Mouse (Mus musculus) hindbrain, embryonic 11.5 days (tissue): ENCODE data around the gene Nr4a1. TPM values are rescaled to one million over a fixed set of nuclear protein-coding genes. Genes with fewer than 3 reads are reported as not detected.

Experiments used
- ATAC-seq: fragments of 200-750 bp; cut with Nextera tagmentation; 2 replicates; pipeline ENCODE4 v1.8.0; 2017; ENCODE audit warnings: mild to moderate bottlenecking, moderate TSS enrichment, moderate library complexity; ENCODE audit not compliant: low FRiP score
- DNase-seq: peaks from one replicate; pipeline ENCODE4 v3.0.0-alpha.2; 2015; ENCODE audit warnings: low spot score
- H3K27ac ChIP-seq: fragments of 300-500 bp; sonication (generic); 2 replicates; pipeline ENCODE4 v1.5.1; 2014; ENCODE audit warnings: mild to moderate bottlenecking, low read depth, low read length
- H3K27me3 ChIP-seq: fragments of 300-500 bp; sonication (generic); 2 replicates; pipeline ENCODE4 v1.6.1; 2014; ENCODE audit warnings: mild to moderate bottlenecking, low read length, moderate library complexity, mixed read lengths; ENCODE audit not compliant: control insufficient read depth, insufficient read depth
- H3K36me3 ChIP-seq: fragments of 300-500 bp; sonication (generic); 2 replicates; pipeline ENCODE4 v1.6.1; 2014; ENCODE audit warnings: mild to moderate bottlenecking, low read length, moderate library complexity, mixed read lengths; ENCODE audit not compliant: control insufficient read depth, insufficient read depth
- H3K4me1 ChIP-seq: fragments of 300-500 bp; sonication (generic); replicated peaks from 2 replicates; pipeline ENCODE4 v1.6.1; 2014; ENCODE audit warnings: low read length, mixed read lengths; ENCODE audit not compliant: control insufficient read depth, insufficient read depth
- H3K4me2 ChIP-seq: fragments of 300-500 bp; sonication (generic); replicated peaks from 2 replicates; pipeline ENCODE4 v1.6.1; 2014; ENCODE audit warnings: mild to moderate bottlenecking, low read depth, low read length
- H3K4me3 ChIP-seq: fragments of 300-500 bp; sonication (generic); 2 replicates; pipeline ENCODE4 v1.5.1; 2014; ENCODE audit warnings: low read depth, low read length
- H3K9ac ChIP-seq: fragments of 300-500 bp; sonication (generic); 2 replicates; pipeline ENCODE4 v1.6.1; 2014; ENCODE audit warnings: low read depth, low read length
- H3K9me3 ChIP-seq: fragments of 300-500 bp; sonication (generic); 2 replicates; pipeline ENCODE4 v1.6.1; 2016; ENCODE audit warnings: low read length; ENCODE audit not compliant: control insufficient read depth
- WGBS: fragments of 180-500 bp; shearing (Covaris S2); extraction: QIAGEN DNeasy Blood & Tissue Kit; methylation state at CpG from one replicate; pipeline ENCODE4 v1.1.7; 2014; 5-methylcytosine and 5-hydroxymethylcytosine counted together
- polyA plus RNA-seq: library from polyadenylated mRNA; unstranded; fragments of >200 nt; fragmentation: Nextera tagmentation; extraction: Ambion mirVana; gene quantifications from 2 replicates; pipeline ENCODE4 v1.2.1, GENCODE M21; 2014

The Nr4a1 gene
- polyA plus RNA-seq, 1 experiment from 2014 or later = 2.2 TPM

- Histone ChIP-seq H3K4me2 (peak overlapping the region; percentile 93), H3K36me3 (no peaks in the 10 kb centered on the region), H3K27me3 (peaks cover 25% of the 10 kb centered on the region), H3K9me3 (no peaks in the 10 kb centered on the region), H3K9ac (peak overlapping the region; percentile 49), H3K4me1 (peaks cover 3% of the 10 kb centered on the region), H3K4me3 (peak overlapping the region; percentile 44), H3K27ac (0 out of 2 replicates have a peak overlapping the region, but pooled peaks have one; percentile 6)
- WGBS = 6% methylated on average over 25 of the region's 25 CpGs
- peak; percentile 19; the same call in 1 of the 2 replicates for ATAC-seq
- DNase-seq = no peak
Measured at GRCm38 (mm10) chr15:101267053-101268032, 13.3 kb downstream of the Nr4a1 start.

GRCm38 (mm10) chr15:101270101-101270820 lies 16.2 kb downstream of the Nr4a1 start:
- H3K27ac ChIP-seq = no peak overlapping the region
- DNase-seq (no peak), ATAC-seq (no peak)
- no peaks in the 10 kb centered on the region for H3K9me3 ChIP-seq
- H3K4me1 ChIP-seq = peaks cover 3% of the 10 kb centered on the region
- no peak overlapping the region for H3K4me3 ChIP-seq
- 91% methylated on average over 29 of the region's 29 CpGs for WGBS
- H3K9ac ChIP-seq = no peak overlapping the region
- H3K27me3 ChIP-seq = peaks cover 25% of the 10 kb centered on the region
- no peaks in the 10 kb centered on the region for H3K36me3 ChIP-seq
- no peak overlapping the region for H3K4me2 ChIP-seq

DNA sequence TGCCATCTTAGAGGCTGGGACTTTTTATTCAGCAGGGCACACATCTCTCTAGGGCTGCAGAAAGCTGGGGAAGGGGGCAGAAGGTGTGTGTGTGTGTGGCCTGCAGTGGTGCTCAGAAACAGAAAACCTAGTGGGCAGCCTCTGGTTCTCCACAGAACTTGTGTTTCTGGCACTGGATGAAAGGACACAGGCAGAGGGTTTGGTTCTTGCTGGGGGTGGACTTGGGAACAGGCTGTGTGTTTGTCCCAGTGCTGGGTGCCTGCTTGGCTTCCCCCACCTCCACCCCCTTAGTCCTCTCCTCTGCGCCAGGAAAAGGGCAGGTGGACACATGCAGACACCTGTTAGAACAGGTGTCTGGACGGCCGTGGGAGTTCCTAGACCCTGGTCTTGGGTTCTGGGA lies 17.0 kb downstream of the Nr4a1 start:
- WGBS = 62% methylated on average over 3 of the region's 3 CpGs
- Histone ChIP-seq H3K4me3 (no peak overlapping the region), H3K4me1 (peaks cover 3% of the 10 kb centered on the region), H3K27ac (no peak overlapping the region), H3K9me3 (no peaks in the 10 kb centered on the region), H3K9ac (no peak overlapping the region), H3K36me3 (no peaks in the 10 kb centered on the region), H3K27me3 (peaks cover 18% of the 10 kb centered on the region), H3K4me2 (no peak overlapping the region)
- ATAC-seq = no peak
- no peak for DNase-seq

DNA sequence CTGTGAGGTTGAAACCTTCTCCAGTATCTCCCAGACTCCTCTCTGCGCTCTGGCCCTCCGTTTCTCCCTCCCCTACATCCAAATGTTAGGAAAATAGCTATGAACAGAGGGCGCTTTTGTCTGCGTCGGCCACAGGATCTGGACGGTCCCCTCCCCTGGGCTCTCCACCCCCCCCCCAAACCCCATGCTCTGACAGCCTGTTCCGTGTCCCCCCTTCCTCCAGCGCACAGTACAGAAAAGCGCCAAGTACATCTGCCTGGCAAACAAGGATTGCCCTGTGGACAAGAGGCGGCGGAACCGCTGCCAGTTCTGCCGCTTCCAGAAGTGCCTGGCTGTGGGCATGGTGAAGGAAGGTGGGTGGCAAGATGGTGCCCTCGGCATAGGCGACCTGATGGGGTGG lies 17.4 kb downstream of the Nr4a1 start:
- 87% methylated on average over 15 of the region's 15 CpGs for WGBS

DNA sequence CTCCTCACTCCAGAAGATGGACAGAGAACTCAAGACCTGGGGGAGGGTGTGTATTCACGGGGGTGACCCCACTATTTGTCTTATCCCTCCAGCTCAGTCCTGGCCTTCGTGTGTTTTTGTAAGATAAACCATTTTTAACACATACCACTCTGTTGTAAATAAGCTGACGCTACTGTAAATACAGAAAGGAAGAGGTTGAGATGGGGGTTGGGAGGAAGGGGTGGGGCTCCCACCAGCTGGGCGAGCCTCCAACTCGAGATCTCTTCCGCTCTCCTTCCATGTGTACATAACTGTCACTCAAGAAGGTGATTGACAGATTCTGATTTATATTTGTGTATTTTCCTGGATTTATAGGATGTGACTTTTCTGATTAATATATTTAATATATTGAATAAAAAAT lies 20.3 kb downstream of the Nr4a1 start:
- Histone ChIP-seq H3K27ac (no peak overlapping the region), H3K4me2 (no peak overlapping the region), H3K9me3 (no peaks in the 10 kb centered on the region), H3K4me3 (no peak overlapping the region), H3K9ac (no peak overlapping the region), H3K4me1 (peaks cover 5% of the 10 kb centered on the region; the same call in 1 of the 2 replicates), H3K36me3 (no peaks in the 10 kb centered on the region), H3K27me3 (no peaks in the 10 kb centered on the region)
- DNase-seq (no peak), ATAC-seq (no peak)
- 81% methylated on average over 6 of the region's 6 CpGs for WGBS

More for the DNA sequence above, 17.4 kb downstream of the Nr4a1 start:
- H3K27ac ChIP-seq = no peak overlapping the region
- ATAC-seq (no peak), DNase-seq (no peak)
- H3K9me3 ChIP-seq = no peaks in the 10 kb centered on the region
- H3K36me3 ChIP-seq = no peaks in the 10 kb centered on the region
- no peak overlapping the region for H3K4me2 ChIP-seq
- no peak overlapping the region for H3K4me3 ChIP-seq
- H3K9ac ChIP-seq = no peak overlapping the region
- H3K27me3 ChIP-seq = peaks cover 15% of the 10 kb centered on the region
- peaks cover 3% of the 10 kb centered on the region for H3K4me1 ChIP-seq

- WGBS = 25% methylated on average over 11 of the region's 11 CpGs
- DNase-seq = peak; percentile 64
- Histone ChIP-seq H3K4me2 (no peak overlapping the region; the same call in 1 of the 2 replicates), H3K27ac (peak overlapping the region; percentile 54), H3K27me3 (no peaks in the 10 kb centered on the region), H3K9ac (no peak overlapping the region; the same call in 1 of the 2 replicates), H3K36me3 (no peaks in the 10 kb centered on the region), H3K4me1 (peaks cover 5% of the 10 kb centered on the region; the same call in 1 of the 2 replicates), H3K4me3 (no peak overlapping the region), H3K9me3 (no peaks in the 10 kb centered on the region)
- peak; percentile 78 for ATAC-seq
Measured at GRCm38 (mm10) chr15:101277351-101277899, 23.4 kb downstream of the Nr4a1 start.

DNA sequence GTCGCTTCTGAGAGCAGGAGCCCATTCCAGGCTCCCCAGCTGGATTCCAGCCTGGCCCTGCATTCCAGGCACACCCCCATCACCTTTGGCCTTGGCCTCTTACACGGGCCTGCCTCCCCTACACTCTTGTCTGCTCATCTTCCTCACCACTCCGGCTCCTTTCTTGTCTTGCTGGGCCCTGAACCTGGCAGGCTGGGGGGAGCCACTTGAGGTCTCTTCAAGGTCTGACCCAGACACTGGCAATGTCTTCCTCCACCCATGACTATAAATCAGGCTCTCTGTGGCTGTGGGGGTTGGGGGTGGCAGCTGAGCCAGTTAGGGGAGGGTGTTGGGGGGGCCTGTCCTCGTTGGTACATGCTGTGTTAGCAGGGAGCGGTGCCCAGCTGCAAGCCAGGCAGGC lies 24.5 kb downstream of the Nr4a1 start:
- DNase-seq (no peak), ATAC-seq (no peak)
- Histone ChIP-seq H3K9ac (no peak overlapping the region), H3K9me3 (no peaks in the 10 kb centered on the region), H3K4me1 (peaks cover 5% of the 10 kb centered on the region; the same call in 1 of the 2 replicates), H3K4me2 (no peak overlapping the region), H3K27me3 (no peaks in the 10 kb centered on the region), H3K36me3 (no peaks in the 10 kb centered on the region), H3K27ac (no peak overlapping the region), H3K4me3 (no peak overlapping the region)
- WGBS = 49% methylated on average over 5 of the region's 5 CpGs

- Histone ChIP-seq H3K36me3 (no peaks in the 10 kb centered on the region), H3K9me3 (no peaks in the 10 kb centered on the region), H3K4me1 (peaks cover 5% of the 10 kb centered on the region), H3K27ac (no peak overlapping the region), H3K4me2 (no peak overlapping the region), H3K27me3 (no peaks in the 10 kb centered on the region), H3K9ac (no peak overlapping the region), H3K4me3 (no peak overlapping the region)
- WGBS = 64% methylated on average over 12 of the region's 12 CpGs
- DNase-seq (no peak), ATAC-seq (no peak)
Measured at GRCm38 (mm10) chr15:101279430-101279999, 25.4 kb downstream of the Nr4a1 start.
